Mouse (Mus musculus): Measurements from ENCODE around the gene Cacna1c. TPM values are rescaled to one million over a fixed set of nuclear protein-coding genes. Genes with fewer than 3 reads are reported as not detected.

The Cacna1c gene
- polyA plus RNA-seq, 1 experiment: not detected

GRCm38 (mm10) chr6:119045498-119045897 is 150.7 kb downstream of the Cacna1c start:
- Histone ChIP-seq H3K79me2 (ENCODE audit: control insufficient read depth, insufficient read depth) (no peaks in the 10 kb centered on the region), H3K4me2 (ENCODE audit: low read depth) (no peak overlapping the region), H3K4me3 (no peak overlapping the region), H3K36me3 (ENCODE audit: control insufficient read depth, insufficient read depth) (no peaks in the 10 kb centered on the region), H3K27me3 (ENCODE audit: control insufficient read depth, insufficient read depth, insufficient read length) (peaks cover 17% of the 10 kb centered on the region), H3ac (ENCODE audit: control insufficient read depth, insufficient read length) (no peak overlapping the region)
- no peak for TF ChIP-seq USF1 (IDR thresholded peaks at IDR 0.05; ENCODE audit: low read depth)
- no peak for TF ChIP-seq MYOD1 (IDR thresholded peaks at IDR 0.05; ENCODE audit: control insufficient read depth in 1 of 3, insufficient read length in 2 of 3, low read depth in 2 of 3)
- no peak for TF ChIP-seq REST (IDR thresholded peaks at IDR 0.05; ENCODE audit: insufficient read depth, insufficient read length)
- no peak for TF ChIP-seq TCF12 (IDR thresholded peaks at IDR 0.05; ENCODE audit: insufficient read depth, poor library complexity, severe bottlenecking)
- TF ChIP-seq POLR2AphosphoS2 (IDR thresholded peaks at IDR 0.05; ENCODE audit: insufficient read length, low read depth): no peak
- TF ChIP-seq E2F4 (IDR thresholded peaks at IDR 0.05; ENCODE audit: insufficient read depth): no peak
- TF ChIP-seq MYOG (IDR thresholded peaks at IDR 0.05; ENCODE audit: control insufficient read depth in 1 of 3, insufficient read depth in 1 of 3, insufficient read length in 2 of 3, low read depth in 2 of 3): no peak
- TF ChIP-seq MAX (IDR thresholded peaks at IDR 0.05; ENCODE audit: low read depth): no peak
- no peak for TF ChIP-seq SRF (IDR thresholded peaks at IDR 0.05; ENCODE audit: control insufficient read depth, insufficient read length, low read depth)
- no peak for TF ChIP-seq CEBPB (IDR thresholded peaks at IDR 0.05; ENCODE audit: insufficient read depth, poor library complexity, severe bottlenecking)
- no peak for TF ChIP-seq TCF3 (IDR thresholded peaks at IDR 0.05; ENCODE audit: insufficient read length, low read depth)
- TF ChIP-seq POLR2A (IDR thresholded peaks at IDR 0.05; ENCODE audit: insufficient read length, low read depth): no peak

DNA sequence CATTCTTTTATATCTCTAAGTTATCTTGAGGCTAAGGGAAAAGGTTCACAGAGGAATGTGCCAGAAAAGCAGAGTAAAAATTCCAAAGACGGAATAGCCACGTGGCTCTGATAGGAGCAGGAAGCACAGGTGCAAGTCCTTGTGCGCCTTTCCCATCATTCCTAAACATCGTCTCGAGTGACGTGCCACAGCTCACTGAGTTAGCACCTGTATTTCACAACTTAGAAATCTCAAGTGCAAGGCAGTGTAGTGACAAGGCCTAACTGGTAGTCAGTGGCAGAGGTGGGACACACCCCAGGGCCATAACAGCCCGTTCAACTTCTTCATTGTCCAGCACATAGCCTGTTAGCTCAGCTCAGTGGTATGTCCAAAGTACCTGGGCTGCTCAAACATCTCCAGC is 152.1 kb downstream of the Cacna1c start:
- no peak overlapping the region for H3ac ChIP-seq (ENCODE audit: control insufficient read depth, insufficient read length)
- H3K4me3 ChIP-seq: no peak overlapping the region
- H3K4me2 ChIP-seq (ENCODE audit: low read depth): no peak overlapping the region

DNA sequence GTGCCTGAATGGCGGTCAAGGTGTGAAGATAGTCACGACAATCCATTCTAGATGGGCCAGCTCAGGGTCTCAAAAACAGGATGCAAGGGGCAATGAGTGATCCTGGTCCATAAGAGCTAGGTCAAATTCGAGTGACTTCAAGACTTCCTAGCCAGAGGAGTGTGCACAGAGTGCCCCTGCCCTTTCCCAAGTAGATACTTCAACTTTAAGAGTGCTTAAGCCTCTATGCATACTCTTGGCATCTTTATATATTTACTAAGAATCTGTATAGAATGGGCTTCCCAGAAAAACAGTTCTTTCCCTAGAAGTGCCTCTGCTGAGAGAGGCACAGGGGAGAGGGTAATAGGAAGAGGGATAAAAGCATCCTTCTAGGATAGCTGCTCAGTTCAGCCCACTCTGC is 153.4 kb downstream of the Cacna1c start:
- Histone ChIP-seq H3K27me3 (ENCODE audit: control insufficient read depth, insufficient read depth, insufficient read length) (peaks cover 10% of the 10 kb centered on the region), H3K36me3 (ENCODE audit: control insufficient read depth, insufficient read depth) (no peaks in the 10 kb centered on the region), H3K4me3 (no peak overlapping the region), H3ac (ENCODE audit: control insufficient read depth, insufficient read length) (no peak overlapping the region), H3K4me2 (ENCODE audit: low read depth) (no peak overlapping the region), H3K79me2 (ENCODE audit: control insufficient read depth, insufficient read depth) (no peaks in the 10 kb centered on the region)
- TF ChIP-seq MAX (IDR thresholded peaks at IDR 0.05; ENCODE audit: low read depth) (no peak), POLR2AphosphoS2 (IDR thresholded peaks at IDR 0.05; ENCODE audit: insufficient read length, low read depth) (no peak), TCF3 (IDR thresholded peaks at IDR 0.05; ENCODE audit: insufficient read length, low read depth) (no peak), E2F4 (IDR thresholded peaks at IDR 0.05; ENCODE audit: insufficient read depth) (no peak), MYOD1 (IDR thresholded peaks at IDR 0.05; ENCODE audit: control insufficient read depth in 1 of 3, insufficient read length in 2 of 3, low read depth in 2 of 3) (no peak), CEBPB (IDR thresholded peaks at IDR 0.05; ENCODE audit: insufficient read depth, poor library complexity, severe bottlenecking) (no peak), POLR2A (IDR thresholded peaks at IDR 0.05; ENCODE audit: insufficient read length, low read depth) (no peak), REST (IDR thresholded peaks at IDR 0.05; ENCODE audit: insufficient read depth, insufficient read length) (no peak)

More for the DNA sequence above, 152.1 kb downstream of the Cacna1c start:
- Histone ChIP-seq H3K27me3 (ENCODE audit: control insufficient read depth, insufficient read depth, insufficient read length) (peaks cover 17% of the 10 kb centered on the region), H3K36me3 (ENCODE audit: control insufficient read depth, insufficient read depth) (no peaks in the 10 kb centered on the region), H3K79me2 (ENCODE audit: control insufficient read depth, insufficient read depth) (no peaks in the 10 kb centered on the region)
- TF ChIP-seq MAX (IDR thresholded peaks at IDR 0.05; ENCODE audit: low read depth) (no peak), POLR2AphosphoS2 (IDR thresholded peaks at IDR 0.05; ENCODE audit: insufficient read length, low read depth) (no peak), MYOD1 (IDR thresholded peaks at IDR 0.05; ENCODE audit: control insufficient read depth in 1 of 3, insufficient read length in 2 of 3, low read depth in 2 of 3) (no peak), MYOG (IDR thresholded peaks at IDR 0.05; ENCODE audit: control insufficient read depth in 1 of 3, insufficient read depth in 1 of 3, insufficient read length in 2 of 3, low read depth in 2 of 3) (no peak), CEBPB (IDR thresholded peaks at IDR 0.05; ENCODE audit: insufficient read depth, poor library complexity, severe bottlenecking) (no peak), SRF (IDR thresholded peaks at IDR 0.05; ENCODE audit: control insufficient read depth, insufficient read length, low read depth) (no peak), TCF12 (IDR thresholded peaks at IDR 0.05; ENCODE audit: insufficient read depth, poor library complexity, severe bottlenecking) (no peak), TCF3 (IDR thresholded peaks at IDR 0.05; ENCODE audit: insufficient read length, low read depth) (no peak), E2F4 (IDR thresholded peaks at IDR 0.05; ENCODE audit: insufficient read depth) (no peak), POLR2A (IDR thresholded peaks at IDR 0.05; ENCODE audit: insufficient read length, low read depth) (no peak), REST (IDR thresholded peaks at IDR 0.05; ENCODE audit: insufficient read depth, insufficient read length) (no peak), USF1 (IDR thresholded peaks at IDR 0.05; ENCODE audit: low read depth) (no peak)

DNA sequence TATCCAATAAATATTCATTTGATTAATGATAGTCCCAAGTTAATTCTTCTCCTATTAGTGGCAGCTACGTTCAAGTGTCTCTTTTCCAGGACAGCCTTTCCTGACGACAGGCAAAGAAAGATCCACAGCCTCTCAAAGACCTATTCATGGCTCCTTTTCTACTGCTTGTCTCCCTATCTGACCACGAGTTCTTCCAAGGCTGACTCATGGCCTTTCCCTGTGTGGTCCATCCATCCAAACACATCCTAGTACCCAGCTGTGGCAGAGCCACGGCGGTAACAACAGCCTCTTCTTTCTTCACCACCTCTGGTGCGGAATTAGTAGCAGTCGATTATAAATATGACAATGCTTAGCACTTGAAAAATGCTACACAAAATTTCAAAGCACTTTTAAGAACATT is 155.3 kb downstream of the Cacna1c start:
- H3K36me3 ChIP-seq (ENCODE audit: control insufficient read depth, insufficient read depth): no peaks in the 10 kb centered on the region
- peaks cover 10% of the 10 kb centered on the region for H3K27me3 ChIP-seq (ENCODE audit: control insufficient read depth, insufficient read depth, insufficient read length)
- no peak overlapping the region for H3ac ChIP-seq (ENCODE audit: control insufficient read depth, insufficient read length)
- H3K79me2 ChIP-seq (ENCODE audit: control insufficient read depth, insufficient read depth): no peaks in the 10 kb centered on the region
- no peak overlapping the region for H3K4me2 ChIP-seq (ENCODE audit: low read depth)
- TF ChIP-seq E2F4 (IDR thresholded peaks at IDR 0.05; ENCODE audit: insufficient read depth) (no peak), REST (IDR thresholded peaks at IDR 0.05; ENCODE audit: insufficient read depth, insufficient read length) (no peak), USF1 (IDR thresholded peaks at IDR 0.05; ENCODE audit: low read depth) (no peak), MYOD1 (IDR thresholded peaks at IDR 0.05; ENCODE audit: control insufficient read depth in 1 of 3, insufficient read length in 2 of 3, low read depth in 2 of 3) (no peak), POLR2A (IDR thresholded peaks at IDR 0.05; ENCODE audit: insufficient read length, low read depth) (no peak), TCF12 (IDR thresholded peaks at IDR 0.05; ENCODE audit: insufficient read depth, poor library complexity, severe bottlenecking) (no peak), SRF (IDR thresholded peaks at IDR 0.05; ENCODE audit: control insufficient read depth, insufficient read length, low read depth) (no peak), CEBPB (IDR thresholded peaks at IDR 0.05; ENCODE audit: insufficient read depth, poor library complexity, severe bottlenecking) (no peak), TCF3 (IDR thresholded peaks at IDR 0.05; ENCODE audit: insufficient read length, low read depth) (no peak), MAX (IDR thresholded peaks at IDR 0.05; ENCODE audit: low read depth) (no peak), MYOG (IDR thresholded peaks at IDR 0.05; ENCODE audit: control insufficient read depth in 1 of 3, insufficient read depth in 1 of 3, insufficient read length in 2 of 3, low read depth in 2 of 3) (no peak), POLR2AphosphoS2 (IDR thresholded peaks at IDR 0.05; ENCODE audit: insufficient read length, low read depth) (no peak)
- H3K4me3 ChIP-seq: no peak overlapping the region

All from myocyte (in vitro differentiated cells).